Mouse (Mus musculus): Measurements from ENCODE around the gene Metap2. TPM values are rescaled to one million over a fixed set of nuclear protein-coding genes. Genes with fewer than 3 reads are reported as not detected.

The Metap2 gene
- 25.0 and 27.5 TPM in 2 replicates for polyA plus RNA-seq (2012; rRNA removed)

DNA sequence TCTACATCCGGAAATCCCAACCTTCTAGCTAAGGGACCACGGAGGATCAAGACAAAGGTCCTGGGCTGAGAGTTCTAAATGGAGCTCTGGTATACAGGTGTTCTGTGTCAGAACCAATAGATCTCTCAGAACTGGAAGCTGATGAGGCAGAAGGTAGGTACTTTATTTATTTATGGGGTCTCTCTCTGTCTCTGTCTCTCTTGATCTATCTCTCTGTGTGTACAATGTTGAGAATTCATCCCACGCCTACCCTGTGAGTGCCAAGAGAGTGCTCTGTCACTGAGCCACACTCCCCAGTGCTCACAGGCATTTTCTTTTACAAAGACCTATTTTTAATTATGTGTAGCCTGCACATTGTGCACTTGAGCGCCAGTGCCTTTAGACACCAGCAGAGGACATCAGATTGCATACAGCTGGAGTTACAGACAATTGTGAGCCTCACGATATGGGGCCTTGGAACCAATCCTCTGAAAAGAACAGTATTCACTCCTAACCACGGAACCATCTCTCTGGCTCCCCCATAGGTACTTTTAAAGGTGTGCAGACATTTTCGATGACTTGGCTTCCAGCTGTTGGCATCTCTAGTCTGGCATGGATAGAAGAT lies at the start of gene Metap2:
Gene Metap2, minus strand, starts transcription at position 51 of the 604 bp plus-strand sequence.

GRCm38 (mm10) chr10:93830931-93831729 lies 65.8 kb downstream of the Metap2 start, which contains the start of gene Usp44:
TSS of gene Usp44 (plus strand) at chr10:93831555.

Other genes with a start within 250 kb of the Metap2 start
- 0.03 TPM in 1 of 2 replicates, not detected in the other for gene Usp44, start 65.5 kb downstream of the Metap2 start, polyA plus RNA-seq (2012; rRNA removed)
- 6.0 and 7.7 TPM in 2 replicates for gene Vezt, start 138.7 kb upstream of the Metap2 start, polyA plus RNA-seq (2012; rRNA removed)
- gene Fgd6, start 138.9 kb upstream of the Metap2 start, polyA plus RNA-seq (2012; rRNA removed) = 3.4 and 3.5 TPM in 2 replicates